Mouse (Mus musculus): Measurements from ENCODE around the gene 2300002M23Rik. TPM values are rescaled to one million over a fixed set of nuclear protein-coding genes. Genes with fewer than 3 reads are reported as not detected.

The 2300002M23Rik gene
- total RNA-seq, 2 experiments from 2014 or later = not detected

- DNase-seq (ENCODE audit: low spot score in 2 of 2) = no peak
Observed at GRCm38 (mm10) chr17:35601736-35602354, 34.6 kb downstream of the 2300002M23Rik start.

GRCm38 (mm10) chr17:35617127-35617526 lies 49.9 kb downstream of the 2300002M23Rik start:
- DNase-seq (ENCODE audit: low spot score in 2 of 2) = no peak

Other genes starting within 250 kb of the 2300002M23Rik start
- under 1 TPM in 1 of 2 experiments, not detected in 1; 0.74 TPM for gene H2-Q1, start 247.0 kb upstream of the 2300002M23Rik start, total RNA-seq (2021)
- gene H2-Q2, start 225.2 kb upstream of the 2300002M23Rik start, total RNA-seq (2021) = 1 to 10 TPM; 2.0 to 2.1 TPM
- 1 to 10 TPM; 1.2 to 1.8 TPM for gene H2-Q4, start 187.8 kb upstream of the 2300002M23Rik start, total RNA-seq (2021)
- not detected for gene H2-Q6, start 142.6 kb upstream of the 2300002M23Rik start, total RNA-seq (2021)
- gene H2-Q7, start 128.3 kb upstream of the 2300002M23Rik start, total RNA-seq (2021) = under 1 TPM; 0.31 to 0.39 TPM
- under 1 TPM in 1 of 2 experiments, not detected in 1; 0.07 TPM for gene H2-Q10, start 97.4 kb upstream of the 2300002M23Rik start, total RNA-seq (2021)
- gene Pou5f1, start 61.4 kb upstream of the 2300002M23Rik start, total RNA-seq (2021) = under 1 TPM in 1 of 2 experiments, not detected in 1; 0.25 TPM
- gene Tcf19, start 50.6 kb upstream of the 2300002M23Rik start, total RNA-seq (2021) = 1 to 10 TPM; 7.5 to 8.0 TPM
- gene Cchcr1, start 50.4 kb upstream of the 2300002M23Rik start, total RNA-seq (2021) = 1 to 10 TPM; 7.7 to 9.7 TPM
- not detected for gene Psors1c2, start 34.2 kb upstream of the 2300002M23Rik start, total RNA-seq (2021)
- under 1 TPM; 0.51 to 0.78 TPM for gene Cdsn, start 15.3 kb upstream of the 2300002M23Rik start, total RNA-seq (2021)
- not detected for gene Sfta2, start 34.1 kb downstream of the 2300002M23Rik start, total RNA-seq (2021)
- gene Gm9573, start 59.2 kb downstream of the 2300002M23Rik start, total RNA-seq (2021) = not detected
- gene Mucl3, start 76.2 kb downstream of the 2300002M23Rik start, total RNA-seq (2021) = not detected
- 10 to 100 TPM; 42.6 to 44.1 TPM for gene Vars2, start 100.1 kb downstream of the 2300002M23Rik start, total RNA-seq (2021)
- gene Gtf2h4, start 106.3 kb downstream of the 2300002M23Rik start, total RNA-seq (2021) = 10 to 100 TPM; 23.3 to 24.4 TPM
- gene Ddr1, start 137.2 kb downstream of the 2300002M23Rik start, total RNA-seq (2021) = 10 to 100 TPM; 49.8 to 50.5 TPM

Data from layer of hippocampus, postnatal 10 days (tissue).